Mouse (Mus musculus) lung, postnatal 25 days (tissue): ENCODE results near the gene Nanp.

ENCODE experiments used
- DNase-seq: peaks from one replicate; pipeline ENCODE4 v3.0.0; 2022; ENCODE audit warnings: low spot score

Gene Nanp

DNA sequence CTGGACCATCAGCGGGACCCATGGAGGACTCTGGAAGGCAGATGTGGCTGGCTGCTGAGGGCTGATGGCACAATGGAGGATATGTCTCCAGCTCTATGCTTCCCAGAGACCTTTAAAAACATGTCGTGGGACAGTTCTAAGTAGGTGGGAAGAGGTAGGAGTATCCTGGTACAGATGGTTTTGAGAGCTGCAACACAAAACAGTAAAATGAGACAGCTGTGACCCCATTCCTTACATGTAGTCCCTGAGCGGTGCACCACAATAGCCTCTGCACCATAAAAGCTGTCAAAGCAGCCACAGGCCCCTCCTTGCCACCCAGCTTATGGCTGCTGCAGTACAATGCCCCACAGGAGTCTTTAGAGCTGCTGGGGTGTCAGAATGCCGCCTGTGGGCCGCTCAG is 41.6 kb downstream of the Nanp start:
- no peak for DNase-seq

DNA sequence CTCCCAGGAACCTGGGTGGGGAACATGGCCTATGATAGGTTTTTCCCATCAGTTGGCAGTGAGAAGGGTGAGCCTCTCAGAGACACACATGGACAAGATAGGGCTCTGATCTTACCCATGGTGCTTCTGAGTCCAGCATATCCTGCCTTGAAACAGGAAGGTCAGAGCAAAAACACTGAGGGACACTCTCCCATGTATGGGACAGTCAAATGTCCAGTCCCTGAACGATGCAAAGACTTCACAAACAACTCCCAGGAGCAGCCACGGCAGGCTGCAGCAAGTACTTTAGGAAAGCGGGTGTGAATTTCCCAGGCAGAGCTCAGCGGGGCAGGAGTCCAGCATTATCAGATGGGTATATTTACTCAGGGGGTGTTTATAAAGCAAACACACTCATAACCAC is 43.9 kb downstream of the Nanp start:
- DNase-seq, result no peak

DNA sequence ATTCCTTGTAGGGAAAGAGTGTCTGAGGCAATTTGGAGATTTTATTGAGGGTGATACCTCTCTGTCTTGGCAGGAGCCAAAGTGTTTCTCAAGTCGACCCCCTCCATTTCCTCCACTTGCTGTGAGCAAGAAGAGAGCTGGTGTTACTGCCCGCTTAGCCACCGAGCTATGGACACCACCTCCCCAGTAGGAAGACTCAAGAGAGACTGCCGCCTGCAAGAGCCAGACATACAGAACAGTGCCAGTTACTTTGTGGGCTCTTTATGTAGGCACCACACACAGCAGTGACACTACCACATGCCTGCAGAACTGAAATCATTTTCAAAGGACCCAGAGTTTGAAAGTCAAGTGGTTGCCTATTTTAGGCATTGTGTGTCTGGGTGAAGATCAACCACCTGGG is 48.1 kb downstream of the Nanp start:
- no peak for DNase-seq

DNA sequence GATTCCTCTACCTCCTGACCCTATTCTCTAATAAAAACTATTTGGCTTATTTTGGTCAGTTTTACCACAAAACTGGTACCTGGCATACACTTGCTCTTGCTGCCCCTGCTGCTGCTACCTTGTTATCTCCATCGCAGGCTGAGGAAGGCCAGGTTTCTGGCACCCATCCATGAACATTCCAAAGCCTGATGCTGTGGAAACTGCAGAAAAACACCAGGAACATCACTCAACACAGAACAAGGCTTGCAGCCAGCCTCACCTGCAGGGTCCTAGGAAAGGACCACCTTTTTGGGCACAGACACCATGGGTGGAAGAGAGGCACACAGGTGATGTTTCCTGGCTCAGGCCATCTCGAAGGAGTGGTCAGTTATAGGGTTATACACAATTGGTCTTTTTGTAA is 48.7 kb downstream of the Nanp start:
- DNase-seq, result no peak

DNA sequence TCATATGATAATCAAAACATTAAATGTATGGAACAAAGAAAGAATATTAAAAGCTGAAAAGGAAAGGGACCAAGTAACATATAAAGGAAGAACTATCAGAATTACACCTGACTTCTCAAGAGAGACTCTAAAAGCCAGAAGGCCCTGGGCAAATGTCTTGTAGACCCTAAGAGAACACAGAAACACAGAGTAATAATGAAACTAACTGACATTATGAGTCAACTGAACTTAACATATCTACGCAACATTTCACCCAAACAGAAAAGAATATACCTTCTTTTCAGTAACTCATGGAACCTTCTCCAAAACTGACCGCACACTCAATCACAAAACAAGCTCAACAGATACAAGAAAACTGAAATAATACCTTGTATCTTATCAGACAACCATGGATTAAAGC is 53.8 kb downstream of the Nanp start:
- no peak for DNase-seq

DNA sequence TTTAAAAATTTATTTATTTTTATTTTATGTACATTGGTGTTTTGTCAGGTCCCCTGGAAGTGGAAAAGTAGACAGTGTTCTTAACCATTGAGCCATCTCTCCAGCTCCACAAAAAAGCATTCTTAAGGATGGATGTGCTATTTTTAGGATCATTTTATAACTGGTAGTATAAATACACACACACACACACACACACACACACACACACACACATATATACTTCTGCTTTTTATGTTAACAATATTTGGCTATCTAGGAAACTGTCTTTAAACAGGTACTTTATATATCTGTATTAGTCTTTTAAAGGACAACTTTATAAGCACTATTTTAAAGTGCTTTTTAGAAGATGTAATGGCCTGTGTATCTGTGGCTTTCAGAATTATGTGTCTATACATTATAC is 57.1 kb downstream of the Nanp start:
- no peak for DNase-seq

DNA sequence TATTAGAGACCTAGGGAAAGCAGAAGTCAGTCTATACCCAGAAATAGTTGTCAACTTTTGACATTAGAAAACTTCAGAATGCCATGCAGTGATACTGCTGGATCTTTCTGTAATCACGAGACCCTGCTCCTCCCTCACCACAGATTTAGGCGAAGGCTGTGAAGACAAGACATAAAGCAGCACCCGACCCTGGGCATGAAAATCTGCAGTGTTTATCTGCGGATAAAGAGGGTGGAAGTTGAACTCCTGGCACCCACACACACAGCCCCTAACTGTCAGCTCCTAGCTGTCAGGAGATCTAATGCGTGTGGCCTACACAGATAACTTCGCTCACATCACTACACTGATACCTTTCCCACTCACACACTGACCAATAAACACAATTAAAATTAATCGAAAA is 57.7 kb downstream of the Nanp start:
- no peak for DNase-seq

DNA sequence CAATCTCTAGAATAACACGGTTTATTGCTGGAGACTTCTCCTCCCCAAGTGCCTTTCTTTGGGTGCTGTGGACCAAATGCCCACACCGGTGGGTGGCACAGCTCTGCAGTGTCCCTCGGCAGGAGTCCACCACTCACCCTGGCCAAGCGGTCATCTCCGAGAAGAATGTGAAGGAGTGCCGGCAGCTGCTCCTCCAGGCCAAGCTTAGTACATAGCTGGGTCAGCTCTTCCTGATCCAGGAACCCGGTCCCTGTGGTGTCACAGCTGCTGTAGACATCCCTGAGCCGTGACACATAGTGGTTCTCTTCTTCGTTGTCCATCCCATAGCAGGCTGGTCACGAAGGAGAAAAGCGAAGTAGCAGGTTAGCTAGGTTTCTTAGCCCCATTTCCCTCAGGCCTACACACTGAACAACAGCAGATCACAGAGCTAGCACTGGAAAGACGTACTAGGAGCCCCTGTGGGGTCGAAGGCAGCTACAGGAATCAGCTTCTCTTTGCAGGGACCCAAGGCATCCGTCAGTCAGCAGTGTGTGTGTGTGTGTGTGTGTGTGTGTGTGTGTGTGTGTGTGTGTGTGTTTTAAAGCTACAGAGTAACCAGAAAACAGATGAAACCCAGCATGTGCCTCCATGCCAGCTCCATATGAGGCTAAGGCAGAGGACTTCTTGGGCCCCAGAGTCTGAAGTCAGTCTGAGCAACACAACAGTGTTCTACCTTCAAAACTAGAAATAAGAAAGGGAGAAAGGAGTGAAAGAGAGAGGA is 59.2 kb downstream of the Nanp start:
- DNase-seq, result no peak
